7 mouse cellular contexts compared by ENCODE assay signal in genomic region chr3:53210691-53211526, GRCm38 (mm10).
A peak's percentile ranks its signal among the peaks of the same experiment; 100 is the strongest.
DNase-seq lines count a peak whose midpoint lies in the region; ATAC-seq and TF ChIP-seq lines count a peak whose summit lies in the region.

No protein-coding gene starts in this region.

- no peak for TF ChIP-seq CTCF in embryonic fibroblast, embryonic 13.5 days (IDR thresholded peaks at IDR 0.05; ENCODE audit: borderline replicate concordance, insufficient read depth, low read length)
- TF ChIP-seq CTCF in hindbrain, postnatal 0 days (IDR thresholded peaks at IDR 0.05; ENCODE audit: low read depth): no peak
- no peak for TF ChIP-seq CTCF in liver, postnatal 0 days (IDR thresholded peaks at IDR 0.05; ENCODE audit: low read depth)

- TF ChIP-seq EP300 in liver, postnatal 0 days (IDR thresholded peaks at IDR 0.05; ENCODE audit: low read depth): no peak

- peaks cover 22% of the 10 kb centered on the region for H3K4me1 ChIP-seq in neural tube, embryonic 11.5 days (ENCODE audit: control insufficient read depth, insufficient read depth, low read length)
- H3K4me1 ChIP-seq in embryonic fibroblast, embryonic 13.5 days (ENCODE audit: control insufficient read depth, insufficient read depth, low read length): peaks cover 14% of the 10 kb centered on the region
- 0 out of 2 replicates have a peak, but pooled peaks cover 6% of the 10 kb centered on the region for H3K4me1 ChIP-seq in hindbrain, postnatal 0 days (ENCODE audit: insufficient read depth, low read length)
- H3K4me1 ChIP-seq in neural tube, embryonic 13.5 days (replicated peaks): peaks cover 65% of the 10 kb centered on the region
- H3K4me1 ChIP-seq in liver, postnatal 0 days (ENCODE audit: insufficient read depth): no peaks in the 10 kb centered on the region

- no peaks in the 10 kb centered on the region for H3K27me3 ChIP-seq in neural tube, embryonic 11.5 days (ENCODE audit: control insufficient read depth, insufficient read depth, low read length)
- no peaks in the 10 kb centered on the region for H3K27me3 ChIP-seq in hindbrain, postnatal 0 days (ENCODE audit: insufficient read depth, low read length)
- no peaks in the 10 kb centered on the region for H3K27me3 ChIP-seq in neural tube, embryonic 13.5 days
- H3K27me3 ChIP-seq in liver, postnatal 0 days (ENCODE audit: insufficient read depth, low read length): no peaks in the 10 kb centered on the region

- ATAC-seq in neural tube, embryonic 11.5 days (ENCODE audit: insufficient read depth, low FRiP score, low TSS enrichment): peak; percentile 75
- peak; percentile 73; the same call in 1 of the 2 replicates for ATAC-seq in hindbrain, postnatal 0 days
- ATAC-seq in neural tube, embryonic 13.5 days (ENCODE audit: low read depth): peak; percentile 65; the same call in 1 of the 2 replicates
- no peak for ATAC-seq in liver, postnatal 0 days

- no peaks in the 10 kb centered on the region for H3K36me3 ChIP-seq in neural tube, embryonic 11.5 days (ENCODE audit: control insufficient read depth, insufficient read depth, low read length)
- no peaks in the 10 kb centered on the region for H3K36me3 ChIP-seq in hindbrain, postnatal 0 days (ENCODE audit: insufficient read depth, low read length)
- no peaks in the 10 kb centered on the region for H3K36me3 ChIP-seq in neural tube, embryonic 13.5 days
- no peaks in the 10 kb centered on the region for H3K36me3 ChIP-seq in liver, postnatal 0 days (replicated peaks; ENCODE audit: insufficient read depth, low read length)

- no peak for DNase-seq in neural tube, embryonic 11.5 days (ENCODE audit: low spot score)
- DNase-seq in neural tube, embryonic 10.5 days (ENCODE audit: extremely low spot score, low spot score): no peak
- DNase-seq in hindbrain, postnatal 0 days (ENCODE audit: low spot score): peak; percentile 56
- no peak for DNase-seq in liver, postnatal 0 days
- no peak for DNase-seq in spleen, postnatal 14 days (ENCODE audit: low spot score in 2 of 2)

- TF ChIP-seq POLR2A in embryonic fibroblast, embryonic 13.5 days (IDR thresholded peaks at IDR 0.05; ENCODE audit: low read depth, low read length): no peak

- H3K9me3 ChIP-seq in neural tube, embryonic 11.5 days (ENCODE audit: control insufficient read depth, low read length): no peaks in the 10 kb centered on the region
- no peaks in the 10 kb centered on the region for H3K9me3 ChIP-seq in hindbrain, postnatal 0 days (ENCODE audit: low read length)
- no peaks in the 10 kb centered on the region for H3K9me3 ChIP-seq in neural tube, embryonic 13.5 days
- no peaks in the 10 kb centered on the region for H3K9me3 ChIP-seq in liver, postnatal 0 days (ENCODE audit: low read length)

- WGBS in neural tube, embryonic 11.5 days: 37% methylated on average over 10 of the region's 10 CpGs
- 36% methylated on average over 10 of the region's 10 CpGs for WGBS in hindbrain, postnatal 0 days
- 21% methylated on average over 10 of the region's 10 CpGs for WGBS in neural tube, embryonic 13.5 days
- 73% methylated on average over 10 of the region's 10 CpGs for WGBS in liver, postnatal 0 days (ENCODE audit: insufficient replicate concordance)

- peak overlapping the region; percentile 29; the same call in 1 of the 2 replicates for H3K27ac ChIP-seq in neural tube, embryonic 11.5 days (ENCODE audit: low read depth, low read length)
- peak overlapping the region; percentile 21 for H3K27ac ChIP-seq in embryonic fibroblast, embryonic 13.5 days (ENCODE audit: insufficient read depth, low read length)
- H3K27ac ChIP-seq in hindbrain, postnatal 0 days: peak overlapping the region; percentile 9; the same call in 1 of the 2 replicates
- peak overlapping the region; percentile 64 for H3K27ac ChIP-seq in neural tube, embryonic 13.5 days (replicated peaks)
- H3K27ac ChIP-seq in liver, postnatal 0 days (ENCODE audit: low read depth): no peak overlapping the region

- no peak overlapping the region for H3K4me2 ChIP-seq in neural tube, embryonic 11.5 days (ENCODE audit: low read depth)
- H3K4me2 ChIP-seq in hindbrain, postnatal 0 days (ENCODE audit: low read depth, low read length): no peak overlapping the region
- H3K4me2 ChIP-seq in neural tube, embryonic 13.5 days: no peak overlapping the region
- no peak overlapping the region for H3K4me2 ChIP-seq in liver, postnatal 0 days (ENCODE audit: low read depth, low read length)

- no peak overlapping the region for H3K4me3 ChIP-seq in neural tube, embryonic 11.5 days (ENCODE audit: low read depth, low read length)
- H3K4me3 ChIP-seq in embryonic fibroblast, embryonic 13.5 days (ENCODE audit: insufficient read depth, low read length): no peak overlapping the region
- no peak overlapping the region for H3K4me3 ChIP-seq in hindbrain, postnatal 0 days (ENCODE audit: low read length)
- no peak overlapping the region for H3K4me3 ChIP-seq in neural tube, embryonic 13.5 days
- H3K4me3 ChIP-seq in liver, postnatal 0 days (ENCODE audit: low read depth, low read length): no peak overlapping the region

- H3K9ac ChIP-seq in neural tube, embryonic 11.5 days (ENCODE audit: low read length): no peak overlapping the region
- H3K9ac ChIP-seq in hindbrain, postnatal 0 days (replicated peaks; ENCODE audit: low read length): no peak overlapping the region
- H3K9ac ChIP-seq in neural tube, embryonic 13.5 days: no peak overlapping the region
- H3K9ac ChIP-seq in liver, postnatal 0 days (replicated peaks): no peak overlapping the region
